Mouse (Mus musculus): Measurements from ENCODE around the gene Chl1. TPM values are rescaled to one million over a fixed set of nuclear protein-coding genes. Genes with fewer than 3 reads are reported as not detected.

The Chl1 gene
- polyA plus RNA-seq, 1 experiment from 2014 or later = 46.5 TPM

GRCm38 (mm10) chr6:103558037-103558893, 47.9 kb downstream of the Chl1 start:
- no peak overlapping the region for H3K9ac ChIP-seq
- peaks cover 15% of the 10 kb centered on the region for H3K4me1 ChIP-seq
- peak; percentile 60 for ATAC-seq (ENCODE audit: low FRiP score)
- peak overlapping the region; percentile 8 for H3K27ac ChIP-seq
- no peaks in the 10 kb centered on the region for H3K36me3 ChIP-seq
- 39% methylated on average over 5 of the region's 5 CpGs for WGBS
- H3K4me2 ChIP-seq (replicated peaks) = no peak overlapping the region
- no peaks in the 10 kb centered on the region for H3K27me3 ChIP-seq
- no peak overlapping the region for H3K4me3 ChIP-seq
- H3K9me3 ChIP-seq (replicated peaks) = no peaks in the 10 kb centered on the region

- no peaks in the 10 kb centered on the region for H3K9me3 ChIP-seq (replicated peaks)
- WGBS = 46% methylated on average over 3 of the region's 3 CpGs
- peak; percentile 76 for ATAC-seq (ENCODE audit: low FRiP score)
- H3K27ac ChIP-seq = peak overlapping the region; percentile 8; the same call in 1 of the 2 replicates
- no peaks in the 10 kb centered on the region for H3K27me3 ChIP-seq
- H3K4me3 ChIP-seq = no peak overlapping the region
- H3K9ac ChIP-seq = no peak overlapping the region
- H3K4me1 ChIP-seq = peaks cover 17% of the 10 kb centered on the region
- no peak overlapping the region for H3K4me2 ChIP-seq (replicated peaks)
- H3K36me3 ChIP-seq = no peaks in the 10 kb centered on the region
Observed at GRCm38 (mm10) chr6:103558894-103559225, 48.5 kb downstream of the Chl1 start.

- Histone ChIP-seq H3K4me1 (peaks cover 17% of the 10 kb centered on the region), H3K9ac (no peak overlapping the region), H3K9me3 (replicated peaks) (no peaks in the 10 kb centered on the region), H3K4me2 (replicated peaks) (no peak overlapping the region), H3K27ac (0 out of 2 replicates have a peak overlapping the region, but pooled peaks have one; percentile 8), H3K4me3 (no peak overlapping the region), H3K36me3 (no peaks in the 10 kb centered on the region), H3K27me3 (no peaks in the 10 kb centered on the region)
- ATAC-seq (ENCODE audit: low FRiP score) = no peak
- 49% methylated on average over 2 of the region's 2 CpGs for WGBS
Observed at GRCm38 (mm10) chr6:103559344-103559743, 49.0 kb downstream of the Chl1 start.

GRCm38 (mm10) chr6:103564811-103565210, 54.4 kb downstream of the Chl1 start:
- Histone ChIP-seq H3K27ac (peak overlapping the region; percentile 55; the same call in 1 of the 2 replicates), H3K27me3 (no peaks in the 10 kb centered on the region), H3K4me1 (peaks cover 14% of the 10 kb centered on the region), H3K36me3 (no peaks in the 10 kb centered on the region), H3K9me3 (replicated peaks) (no peaks in the 10 kb centered on the region), H3K4me3 (no peak overlapping the region), H3K9ac (no peak overlapping the region), H3K4me2 (replicated peaks) (no peak overlapping the region)
- no peak for ATAC-seq (ENCODE audit: low FRiP score)
- WGBS = 67% methylated on average over 6 of the region's 6 CpGs

GRCm38 (mm10) chr6:103567247-103567646, 56.9 kb downstream of the Chl1 start:
- Histone ChIP-seq H3K27ac (peak overlapping the region; percentile 35; the same call in 1 of the 2 replicates), H3K9ac (no peak overlapping the region), H3K4me3 (no peak overlapping the region), H3K36me3 (no peaks in the 10 kb centered on the region), H3K27me3 (no peaks in the 10 kb centered on the region), H3K9me3 (replicated peaks) (no peaks in the 10 kb centered on the region), H3K4me1 (peaks cover 14% of the 10 kb centered on the region), H3K4me2 (replicated peaks) (no peak overlapping the region)
- WGBS = 45% methylated on average over 2 of the region's 2 CpGs
- ATAC-seq (ENCODE audit: low FRiP score) = no peak

- Histone ChIP-seq H3K9ac (no peak overlapping the region), H3K27ac (no peak overlapping the region), H3K4me3 (no peak overlapping the region), H3K4me1 (no peaks in the 10 kb centered on the region), H3K4me2 (replicated peaks) (no peak overlapping the region), H3K36me3 (no peaks in the 10 kb centered on the region), H3K27me3 (no peaks in the 10 kb centered on the region), H3K9me3 (replicated peaks) (no peaks in the 10 kb centered on the region)
- no peak for ATAC-seq (ENCODE audit: low FRiP score)
- 88% methylated on average over 1 of the region's 1 CpGs for WGBS
Observed at GRCm38 (mm10) chr6:103572659-103573058, 62.3 kb downstream of the Chl1 start.

GRCm38 (mm10) chr6:103584224-103584623, 73.8 kb downstream of the Chl1 start:
- WGBS = 86% methylated on average over 1 of the region's 1 CpGs
- H3K27ac ChIP-seq = no peak overlapping the region
- H3K4me2 ChIP-seq (replicated peaks) = no peak overlapping the region
- no peaks in the 10 kb centered on the region for H3K36me3 ChIP-seq
- H3K9ac ChIP-seq = no peak overlapping the region
- no peaks in the 10 kb centered on the region for H3K4me1 ChIP-seq
- 0 out of 2 replicates have a peak, but pooled peaks cover 4% of the 10 kb centered on the region for H3K9me3 ChIP-seq (replicated peaks)
- H3K27me3 ChIP-seq = no peaks in the 10 kb centered on the region
- ATAC-seq (ENCODE audit: low FRiP score) = no peak
- no peak overlapping the region for H3K4me3 ChIP-seq

GRCm38 (mm10) chr6:103585667-103586066, 75.3 kb downstream of the Chl1 start:
- H3K4me1 ChIP-seq = no peaks in the 10 kb centered on the region
- no peak overlapping the region for H3K27ac ChIP-seq
- no peak overlapping the region for H3K4me3 ChIP-seq
- no peaks in the 10 kb centered on the region for H3K27me3 ChIP-seq
- 0 out of 2 replicates have a peak, but pooled peaks cover 4% of the 10 kb centered on the region for H3K9me3 ChIP-seq (replicated peaks)
- H3K36me3 ChIP-seq = no peaks in the 10 kb centered on the region
- H3K9ac ChIP-seq = no peak overlapping the region
- 0 out of 2 replicates have a peak, but pooled peaks have one; percentile 32 for ATAC-seq (ENCODE audit: low FRiP score)
- 45% methylated on average over 1 of the region's 1 CpGs for WGBS
- H3K4me2 ChIP-seq (replicated peaks) = no peak overlapping the region

- ATAC-seq (ENCODE audit: low FRiP score) = no peak
Observed at GRCm38 (mm10) chr6:103586081-103586480, 75.7 kb downstream of the Chl1 start.

GRCm38 (mm10) chr6:103602070-103602469, 91.7 kb downstream of the Chl1 start:
- H3K27me3 ChIP-seq = no peaks in the 10 kb centered on the region
- no peak overlapping the region for H3K9ac ChIP-seq
- peak; percentile 48; the same call in 1 of the 2 replicates for ATAC-seq (ENCODE audit: low FRiP score)
- H3K4me1 ChIP-seq = peaks cover 7% of the 10 kb centered on the region; the same call in 1 of the 2 replicates
- no peak overlapping the region for H3K4me3 ChIP-seq
- 20% methylated on average over 4 of the region's 4 CpGs for WGBS
- H3K36me3 ChIP-seq = no peaks in the 10 kb centered on the region
- H3K4me2 ChIP-seq (replicated peaks) = no peak overlapping the region
- H3K27ac ChIP-seq = peak overlapping the region; percentile 41
- H3K9me3 ChIP-seq (replicated peaks) = no peaks in the 10 kb centered on the region

More at GRCm38 (mm10) chr6:103586081-103586480, 75.7 kb downstream of the Chl1 start:
- H3K27ac ChIP-seq = no peak overlapping the region
- H3K9ac ChIP-seq = no peak overlapping the region
- H3K4me3 ChIP-seq = no peak overlapping the region
- H3K4me2 ChIP-seq (replicated peaks) = no peak overlapping the region
- H3K4me1 ChIP-seq = no peaks in the 10 kb centered on the region
- H3K36me3 ChIP-seq = no peaks in the 10 kb centered on the region
- 0 out of 2 replicates have a peak, but pooled peaks cover 4% of the 10 kb centered on the region for H3K9me3 ChIP-seq (replicated peaks)
- WGBS = 84% methylated on average over 1 of the region's 1 CpGs
- H3K27me3 ChIP-seq = no peaks in the 10 kb centered on the region

- H3K9ac ChIP-seq = no peak overlapping the region
- no peaks in the 10 kb centered on the region for H3K27me3 ChIP-seq
- no peak overlapping the region for H3K4me3 ChIP-seq
- H3K4me1 ChIP-seq = 0 out of 2 replicates have a peak, but pooled peaks cover 2% of the 10 kb centered on the region
- H3K9me3 ChIP-seq (replicated peaks) = no peaks in the 10 kb centered on the region
- no peak overlapping the region for H3K4me2 ChIP-seq (replicated peaks)
- no peak overlapping the region for H3K27ac ChIP-seq
- 79% methylated on average over 3 of the region's 3 CpGs for WGBS
- ATAC-seq (ENCODE audit: low FRiP score) = no peak
- H3K36me3 ChIP-seq = no peaks in the 10 kb centered on the region
Observed at GRCm38 (mm10) chr6:103610656-103611055, 100.3 kb downstream of the Chl1 start.

GRCm38 (mm10) chr6:103612626-103613025, 102.2 kb downstream of the Chl1 start:
- no peak overlapping the region for H3K9ac ChIP-seq
- 0 out of 2 replicates have a peak, but pooled peaks cover 2% of the 10 kb centered on the region for H3K4me1 ChIP-seq
- WGBS = 76% methylated on average over 3 of the region's 3 CpGs
- ATAC-seq (ENCODE audit: low FRiP score) = no peak
- H3K4me3 ChIP-seq = no peak overlapping the region
- no peaks in the 10 kb centered on the region for H3K27me3 ChIP-seq
- H3K27ac ChIP-seq = no peak overlapping the region
- H3K36me3 ChIP-seq = no peaks in the 10 kb centered on the region
- H3K4me2 ChIP-seq (replicated peaks) = no peak overlapping the region
- H3K9me3 ChIP-seq (replicated peaks) = no peaks in the 10 kb centered on the region
